Mouse (Mus musculus): ENCODE results near the gene Gm39566.
"Not testable (repeated sequence)": the region's sequence is repeated elsewhere in the genome, so short reads cannot be mapped to it uniquely, and the experiment has no call there.

Gene Gm39566

DNA sequence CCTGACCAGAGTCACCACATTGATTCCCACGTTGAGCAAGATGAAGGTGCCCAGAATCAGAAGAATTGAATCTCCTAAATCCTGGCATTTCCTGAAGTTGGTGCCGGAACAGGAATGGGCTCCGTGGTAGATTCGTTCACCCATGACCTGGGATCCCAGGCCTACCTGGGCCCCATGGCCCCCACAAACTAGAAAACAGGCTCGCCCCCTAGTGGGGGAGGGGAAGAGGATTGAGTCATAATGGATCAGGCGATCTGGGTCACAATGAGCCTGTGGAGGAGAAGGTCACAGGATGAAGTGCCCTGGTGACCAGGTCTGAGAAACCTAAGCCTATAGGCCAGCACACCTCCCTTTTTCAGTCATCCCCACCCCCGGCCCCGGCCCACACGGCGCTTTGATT lies at the start of gene Gm39566:
Gm39566 (minus strand) TSS at position 144 of the 400 bp plus-strand sequence.
- ATAC-seq (ENCODE audit: low TSS enrichment): no peak

DNA sequence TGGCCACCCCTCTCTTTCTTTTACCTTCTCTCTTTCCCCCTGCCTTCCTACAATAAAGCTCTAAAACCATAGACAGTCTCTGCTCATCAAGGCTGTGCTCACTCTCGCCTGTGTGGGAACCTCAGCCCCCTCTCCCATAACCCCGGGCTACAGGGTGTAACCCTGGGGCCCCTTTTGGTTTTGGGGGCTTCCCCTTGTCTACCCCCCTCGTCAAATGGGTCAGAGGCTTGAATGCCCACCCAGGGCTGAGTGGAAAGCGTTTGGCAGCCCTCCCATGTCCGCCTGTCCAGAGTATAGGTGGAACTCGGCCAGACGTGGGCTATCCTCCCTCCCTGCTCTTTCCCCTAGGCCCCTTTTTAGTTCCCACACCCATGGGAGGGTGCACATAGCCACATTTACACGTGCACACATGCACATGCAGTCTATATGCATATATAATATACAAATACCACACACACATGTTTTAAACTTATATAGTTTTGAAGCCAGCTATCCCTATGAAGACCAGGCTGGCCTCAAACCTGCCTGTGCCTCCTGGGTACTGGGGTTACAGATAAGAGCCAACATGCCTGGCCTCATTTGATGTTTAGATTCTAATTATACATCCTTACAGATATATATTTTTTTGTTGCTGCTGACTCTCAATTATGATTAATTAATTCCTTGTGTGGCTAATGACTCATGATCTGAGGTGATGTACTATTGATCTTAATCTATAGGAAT lies 49.2 kb upstream of the Gm39566 start:
- no peak for ATAC-seq (ENCODE audit: low TSS enrichment)

GRCm38 (mm10) chr11:69863729-69864128 lies 48.6 kb upstream of the Gm39566 start:
- not testable (repeated sequence) for ATAC-seq (ENCODE audit: low TSS enrichment)

GRCm38 (mm10) chr11:69858113-69858998 lies 43.3 kb upstream of the Gm39566 start, which contains the start of gene Tnk1:
Tnk1 (minus strand) TSS chr11:69858730.
- no peak for ATAC-seq (ENCODE audit: low TSS enrichment)

- ATAC-seq (ENCODE audit: low TSS enrichment): no peak
Measured at GRCm38 (mm10) chr11:69855347-69855746, 40.2 kb upstream of the Gm39566 start.

DNA sequence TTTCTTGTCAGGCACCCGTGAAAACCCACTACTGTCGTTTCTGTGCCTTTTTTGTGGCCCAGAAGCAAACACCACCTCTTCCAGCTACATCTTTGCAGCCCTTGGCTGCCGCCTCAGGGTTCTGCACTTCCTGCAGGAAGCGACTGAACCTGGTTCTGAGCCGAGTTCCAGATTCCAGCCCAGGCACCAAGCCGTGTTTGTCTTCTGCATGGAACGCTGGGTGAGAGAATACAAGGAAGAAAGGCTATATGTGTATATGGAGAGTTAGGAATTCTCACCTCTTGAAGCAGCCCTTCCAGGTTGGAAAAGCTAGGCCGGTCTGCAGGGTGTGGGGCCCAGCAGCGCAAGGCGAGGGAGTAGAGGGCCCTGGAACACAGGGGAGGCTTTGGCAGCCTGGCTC lies 39.6 kb upstream of the Gm39566 start:
- no peak for ATAC-seq (ENCODE audit: low TSS enrichment)

GRCm38 (mm10) chr11:69853994-69854393 lies 38.9 kb upstream of the Gm39566 start:
- ATAC-seq (ENCODE audit: low TSS enrichment): no peak

GRCm38 (mm10) chr11:69850754-69851153 lies 35.7 kb upstream of the Gm39566 start:
- ATAC-seq (ENCODE audit: low TSS enrichment): no peak

DNA sequence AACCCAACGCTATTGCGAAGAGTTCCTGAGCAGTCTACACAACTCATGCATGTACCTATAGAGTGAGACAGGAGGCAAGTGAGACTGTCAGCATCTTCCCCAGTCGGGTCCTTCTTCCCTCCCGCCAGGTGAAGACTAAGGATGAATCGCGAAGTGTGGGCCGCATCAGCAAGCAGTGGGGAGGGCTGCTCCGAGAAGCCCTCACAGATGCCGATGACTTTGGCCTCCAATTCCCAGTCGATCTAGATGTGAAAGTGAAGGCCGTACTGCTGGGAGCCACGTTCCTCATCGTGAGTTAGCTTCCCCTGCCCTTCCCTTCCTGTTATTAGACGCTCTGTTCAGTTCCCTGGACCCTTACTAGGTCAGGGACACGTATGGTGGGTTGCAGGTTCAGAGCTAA lies 34.8 kb upstream of the Gm39566 start:
- ATAC-seq (ENCODE audit: low TSS enrichment): no peak

GRCm38 (mm10) chr11:69849128-69849527 lies 34.0 kb upstream of the Gm39566 start:
- ATAC-seq (ENCODE audit: low TSS enrichment): no peak

GRCm38 (mm10) chr11:69848021-69848420 lies 32.9 kb upstream of the Gm39566 start:
- no peak for ATAC-seq (ENCODE audit: low TSS enrichment)

GRCm38 (mm10) chr11:69846738-69847688 lies 31.9 kb upstream of the Gm39566 start:
- no peak for ATAC-seq (ENCODE audit: low TSS enrichment)

DNA sequence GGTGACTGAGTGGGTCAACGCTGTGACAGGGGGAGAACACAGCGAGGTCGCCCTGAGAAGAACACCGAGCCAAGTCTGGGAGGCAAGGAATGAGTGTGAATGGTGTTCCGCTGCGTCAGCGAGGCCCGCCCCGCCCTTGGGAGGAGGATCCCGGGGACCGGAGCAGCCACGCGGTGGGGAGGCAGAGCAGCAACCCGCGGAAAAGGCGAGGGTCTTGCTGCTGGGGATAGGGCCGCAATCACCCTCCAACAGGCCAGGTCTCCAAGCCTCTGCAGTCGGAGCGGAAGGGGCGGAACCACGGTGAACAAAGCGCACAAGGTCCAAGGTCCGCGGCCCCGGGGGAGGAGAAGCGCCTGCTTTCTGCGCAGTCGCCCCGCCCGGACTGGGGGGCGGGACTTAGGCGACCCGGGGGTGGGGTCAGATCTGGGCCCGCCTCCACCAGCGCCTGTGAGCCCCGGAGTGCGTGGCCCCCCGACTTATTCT lies 31.1 kb upstream of the Gm39566 start, which contains the start of gene Plscr3:
Plscr3 (plus strand) TSS at position 179 of the 483 bp plus-strand sequence.
- peak; percentile 86 for ATAC-seq (ENCODE audit: low TSS enrichment)

DNA sequence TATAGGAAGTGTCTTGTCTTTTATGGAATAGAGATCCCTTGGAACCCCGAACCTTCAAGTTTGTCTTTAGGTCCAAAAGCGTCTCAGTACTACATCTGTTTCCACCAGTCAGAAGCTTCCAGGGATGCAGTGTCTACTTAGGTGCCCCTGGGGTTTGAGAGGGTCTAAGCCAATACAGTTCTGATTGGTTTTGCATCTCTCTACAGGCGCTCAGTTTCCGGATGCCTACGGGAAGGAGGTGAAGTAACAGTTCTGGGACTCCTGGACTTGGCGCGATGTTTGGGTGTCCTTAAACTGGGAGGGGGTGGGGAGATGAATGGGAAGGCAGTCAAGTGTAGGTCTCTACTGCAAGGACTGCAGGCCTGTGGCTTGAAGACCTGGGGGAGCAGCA lies 23.6 kb upstream of the Gm39566 start:
- ATAC-seq (ENCODE audit: low TSS enrichment): no peak; the same call in 1 of the 2 replicates

GRCm38 (mm10) chr11:69837952-69838713 lies 23.0 kb upstream of the Gm39566 start, which contains the start of gene Tmem256:
Tmem256 (plus strand) TSS chr11:69838514.
- peak; percentile 92 for ATAC-seq (ENCODE audit: low TSS enrichment)

GRCm38 (mm10) chr11:69837604-69837951 lies 22.5 kb upstream of the Gm39566 start, which contains the start of gene Nlgn2:
Nlgn2 (minus strand) TSS chr11:69837784.
- ATAC-seq (ENCODE audit: low TSS enrichment): peak; percentile 48

GRCm38 (mm10) chr11:69836703-69837576 lies 21.8 kb upstream of the Gm39566 start:
- no peak for ATAC-seq (ENCODE audit: low TSS enrichment)

DNA sequence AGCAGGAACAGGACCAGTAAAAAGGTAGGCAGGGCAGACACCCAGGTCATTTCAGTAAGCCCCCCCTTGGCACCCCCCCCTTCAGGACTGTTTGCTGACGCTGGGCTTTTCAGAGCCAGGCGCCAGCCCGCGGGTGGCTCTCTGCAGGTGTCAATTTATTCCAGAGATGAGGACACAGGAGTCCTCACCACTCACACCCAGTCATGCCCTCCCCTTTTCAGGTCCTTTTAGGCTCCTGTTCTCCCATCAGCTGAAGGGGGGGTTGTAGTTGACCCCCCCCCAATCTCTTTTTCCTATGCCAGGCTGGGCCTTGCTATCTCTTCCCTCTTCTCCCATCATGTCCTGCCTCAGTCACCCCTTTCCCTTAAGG lies 20.9 kb upstream of the Gm39566 start:
- no peak for ATAC-seq (ENCODE audit: low TSS enrichment)

DNA sequence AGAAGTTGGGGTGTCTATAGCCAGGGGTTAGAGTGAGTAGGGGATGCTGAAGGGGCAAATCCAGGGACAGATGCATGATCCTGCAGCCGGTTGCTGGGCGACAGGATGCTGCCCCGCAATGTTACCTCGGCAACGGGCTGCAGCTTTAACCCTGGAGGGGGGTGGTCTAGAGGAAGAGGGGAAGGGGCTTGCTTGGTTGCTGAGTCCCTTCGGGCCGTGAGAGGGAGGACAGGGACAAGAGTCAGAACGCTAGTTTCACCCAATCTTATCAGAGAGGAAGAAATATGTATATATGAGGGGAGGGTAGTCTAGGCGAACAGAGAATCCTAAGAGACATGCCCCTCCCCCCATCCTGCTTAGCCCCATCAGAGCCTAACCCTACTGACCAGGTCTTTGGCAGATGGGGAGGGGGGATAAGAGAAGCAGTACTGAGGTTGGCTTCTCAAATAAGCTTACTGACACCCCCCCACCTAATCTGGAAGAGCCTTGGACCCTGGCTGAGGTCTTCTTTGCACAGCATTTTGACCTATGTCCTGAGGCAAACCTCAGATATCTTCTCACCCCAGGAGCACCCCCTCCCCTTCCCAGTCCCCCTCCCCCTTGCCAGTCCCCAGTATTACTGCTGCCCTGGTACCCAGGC lies 20.3 kb upstream of the Gm39566 start:
- ATAC-seq (ENCODE audit: low TSS enrichment): no peak
